Mouse (Mus musculus) mouse trophoblast stem cell (cell line): ENCODE measurements at regions not wholly inside any gene's neighbourhood (a gene's known extent, or its start where the extent isn't known, plus 50 kb on each side); places are given as distances from the start of the nearest gene placed in this dataset.

Source experiments
- in situ Hi-C, 2 experiments: fragments of 300-500 bp; cut with MseI, MboI; formaldehyde crosslinking; loops; 2 replicates in 1 of 2; 3 replicates in 1 of 2; pipeline ENCODE4 v1.15.1; 2025

GRCm38 (mm10) chr1:77943101-77943500 is 253.8 kb downstream of the Pax3 start:
- in situ Hi-C loops: no loop called here

GRCm38 (mm10) chr1:77933095-77933766 is 263.7 kb downstream of the Pax3 start:
- in situ Hi-C loops: no loop called here

- in situ Hi-C loops: no loop called here
These were observed 264.7 kb downstream of the Pax3 start for GRCm38 (mm10) chr1:77932226-77932625.

GRCm38 (mm10) chr1:77930661-77931060 is 266.3 kb downstream of the Pax3 start:
- in situ Hi-C loops: no loop called here

GRCm38 (mm10) chr1:77929552-77929951 is 267.4 kb downstream of the Pax3 start:
- in situ Hi-C loops: no loop called here

GRCm38 (mm10) chr1:77926146-77926545 is 270.8 kb downstream of the Pax3 start:
- in situ Hi-C loops: no loop called here

- in situ Hi-C loops: no loop called here
These were observed 300.7 kb downstream of the Pax3 start for GRCm38 (mm10) chr1:77896226-77896625.

GRCm38 (mm10) chr1:77879026-77879425 is 317.9 kb downstream of the Pax3 start:
- in situ Hi-C loops: no loop called here

- in situ Hi-C loops: no loop called here
These were observed 326.8 kb downstream of the Pax3 start for GRCm38 (mm10) chr1:77870125-77870524.

- in situ Hi-C loops: no loop called here
These were observed 327.8 kb downstream of the Pax3 start for GRCm38 (mm10) chr1:77869174-77869573.

- in situ Hi-C loops: no loop called here
These were observed 337.0 kb downstream of the Pax3 start for GRCm38 (mm10) chr1:77859931-77860330.

- in situ Hi-C loops: no loop called here
These were observed 339.5 kb upstream of the Epha4 start for GRCm38 (mm10) chr1:77854366-77854765.

- in situ Hi-C loops: no loop called here
These were observed 333.1 kb upstream of the Epha4 start for GRCm38 (mm10) chr1:77847766-77848615.

- in situ Hi-C loops: no loop called here
These were observed 331.3 kb upstream of the Epha4 start for GRCm38 (mm10) chr1:77846039-77846727.

- in situ Hi-C loops: no loop called here
These were observed 325.8 kb upstream of the Epha4 start for GRCm38 (mm10) chr1:77840672-77841071.

GRCm38 (mm10) chr1:77832174-77832573 is 317.3 kb upstream of the Epha4 start:
- in situ Hi-C loops: no loop called here

GRCm38 (mm10) chr1:77824716-77825387 is 310.0 kb upstream of the Epha4 start:
- in situ Hi-C loops: no loop called here

GRCm38 (mm10) chr1:77823801-77824687 is 309.2 kb upstream of the Epha4 start:
- in situ Hi-C loops: no loop called here

- in situ Hi-C loops: no loop called here
These were observed 305.2 kb upstream of the Epha4 start for GRCm38 (mm10) chr1:77820101-77820500.

GRCm38 (mm10) chr1:77815451-77815850 is 300.6 kb upstream of the Epha4 start:
- in situ Hi-C loops: no loop called here

- in situ Hi-C loops: no loop called here
These were observed 296.7 kb upstream of the Epha4 start for GRCm38 (mm10) chr1:77811573-77811972.
